Mouse (Mus musculus) ES-Bruce4 (cell line): Measurements from ENCODE around the gene Btbd6. TPM values are rescaled to one million over a fixed set of nuclear protein-coding genes. Genes with fewer than 3 reads are reported as not detected.
A peak's percentile ranks its signal among the peaks of the same experiment; 100 is the strongest.

ENCODE experiments used
- H3K27ac ChIP-seq: 2 replicates; pipeline ENCODE4 v1.5.1; 2012; ENCODE audit warnings: low read length, inconsistent platforms; ENCODE audit not compliant: insufficient read depth
- H3K27me3 ChIP-seq: 2 replicates; pipeline ENCODE4 v1.6.1; 2012; ENCODE audit warnings: mild to moderate bottlenecking, low read length, inconsistent platforms; ENCODE audit not compliant: control insufficient read depth, poor library complexity, insufficient read depth, severe bottlenecking
- H3K36me3 ChIP-seq: 2 replicates; pipeline ENCODE4 v1.6.1; 2012; ENCODE audit warnings: inconsistent platforms, mild to moderate bottlenecking, low read length, moderate library complexity; ENCODE audit not compliant: control insufficient read depth, poor library complexity, insufficient read depth, severe bottlenecking
- H3K4me1 ChIP-seq: one replicate; pipeline ENCODE4 v1.8.1; 2011; ENCODE audit warnings: low read length; ENCODE audit not compliant: control insufficient read depth, insufficient read depth
- H3K4me3 ChIP-seq: 2 replicates; pipeline ENCODE4 v1.5.1; 2011; ENCODE audit warnings: low read depth, mild to moderate bottlenecking, low read length
- H3K9ac ChIP-seq: 2 replicates; pipeline ENCODE4 v1.6.1; 2012; ENCODE audit warnings: low read depth, mild to moderate bottlenecking, inconsistent platforms; ENCODE audit not compliant: poor library complexity, severe bottlenecking
- H3K9me3 ChIP-seq: replicated peaks from 2 replicates; pipeline ENCODE4 v1.6.1; 2012; ENCODE audit warnings: mild to moderate bottlenecking, low read length, inconsistent platforms; ENCODE audit not compliant: control insufficient read depth, poor library complexity, insufficient read depth, severe bottlenecking
- CTCF ChIP-seq: IDR thresholded peaks from one replicate; pipeline ENCODE4 v1.8.1; 2011; ENCODE audit warnings: low read depth, low read length
- EP300 ChIP-seq: IDR thresholded peaks from 2 replicates; pipeline ENCODE4 v1.6.1; 2011; ENCODE audit warnings: low read depth, low read length; ENCODE audit not compliant: insufficient read depth
- POLR2A ChIP-seq: IDR thresholded peaks from one replicate; pipeline ENCODE4 v1.8.1; 2011; ENCODE audit warnings: low read length; ENCODE audit not compliant: insufficient read depth
- polyA plus RNA-seq: library from polyadenylated mRNA; stranded (reverse); fragments of >200 nt; gene quantifications from 2 replicates; pipeline ENCODE4 v1.2.4, GENCODE M21; 2011; ENCODE audit warnings: low read depth; ENCODE audit not compliant: missing spikeins, insufficient read depth, insufficient read length

Btbd6 gene
- polyA plus RNA-seq, 1 experiment = 11.0 TPM

- Histone ChIP-seq H3K36me3 (peaks cover 9% of the 10 kb centered on the region; the same call in 1 of the 2 replicates), H3K9me3 (no peaks in the 10 kb centered on the region), H3K4me3 (peak overlapping the region; percentile 91), H3K4me1 (peaks cover 4% of the 10 kb centered on the region), H3K27me3 (no peaks in the 10 kb centered on the region), H3K9ac (peak overlapping the region; percentile 91), H3K27ac (no peak overlapping the region)
- TF ChIP-seq EP300 (no peak), CTCF (no peak), POLR2A (no peak)
These were observed 874 bp downstream of the Btbd6 start for GRCm38 (mm10) chr12:112977156-112977555.

DNA sequence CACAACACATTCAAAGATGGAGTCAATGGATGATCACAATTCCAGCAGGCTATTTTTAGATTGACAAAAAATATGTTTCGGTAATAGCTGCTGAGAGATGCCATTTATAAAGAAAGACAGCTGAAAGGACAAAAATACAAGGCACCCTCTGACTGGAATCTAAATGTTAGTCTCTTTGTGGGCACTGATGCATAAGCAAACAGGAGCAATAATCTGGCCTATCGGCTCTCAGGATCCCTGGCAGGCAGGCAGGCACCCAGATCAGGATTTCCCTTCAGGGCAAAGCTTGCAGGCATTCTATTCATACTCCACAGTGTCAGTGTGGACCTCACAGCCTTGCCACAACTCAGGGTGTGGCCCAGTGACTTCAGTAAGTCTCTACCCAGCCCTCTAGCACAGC lies 5.7 kb downstream of the Btbd6 start:
- Histone ChIP-seq H3K27ac (no peak overlapping the region), H3K9me3 (no peaks in the 10 kb centered on the region), H3K4me1 (peaks cover 4% of the 10 kb centered on the region), H3K27me3 (no peaks in the 10 kb centered on the region), H3K4me3 (no peak overlapping the region), H3K9ac (no peak overlapping the region), H3K36me3 (peaks cover 9% of the 10 kb centered on the region; the same call in 1 of the 2 replicates)
- no peak for TF ChIP-seq POLR2A
- TF ChIP-seq CTCF = no peak
- no peak for TF ChIP-seq EP300

DNA sequence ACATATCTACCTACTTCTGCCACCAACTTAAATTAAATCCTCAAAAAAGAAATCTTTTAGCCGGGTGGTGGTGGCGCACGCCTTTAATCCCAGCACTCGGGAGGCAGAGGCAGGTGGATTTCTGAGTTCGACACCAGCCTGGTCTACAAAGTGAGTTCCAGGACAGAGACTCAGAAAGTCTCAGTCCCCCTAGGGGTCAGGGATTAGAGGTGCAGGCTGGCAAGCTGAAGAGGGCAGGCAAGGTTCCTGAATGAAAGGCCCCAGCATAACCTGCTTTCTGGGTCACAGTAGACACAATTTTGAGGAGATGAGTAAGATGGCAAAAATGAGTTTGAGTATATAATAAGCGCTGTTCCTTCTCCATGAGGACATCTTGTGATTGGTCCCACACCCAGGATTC lies 9.1 kb downstream of the Btbd6 start:
- no peak overlapping the region for H3K9ac ChIP-seq
- no peak overlapping the region for H3K27ac ChIP-seq
- no peaks in the 10 kb centered on the region for H3K9me3 ChIP-seq
- no peaks in the 10 kb centered on the region for H3K27me3 ChIP-seq
- TF ChIP-seq POLR2A (no peak), CTCF (peak; percentile 30)
- no peaks in the 10 kb centered on the region; the same call in 1 of the 2 replicates for H3K36me3 ChIP-seq
- no peak overlapping the region for H3K4me3 ChIP-seq
- no peaks in the 10 kb centered on the region for H3K4me1 ChIP-seq

- no peak overlapping the region for H3K4me3 ChIP-seq
- no peaks in the 10 kb centered on the region for H3K9me3 ChIP-seq
- H3K9ac ChIP-seq = no peak overlapping the region
- TF ChIP-seq CTCF (peak; percentile 76), EP300 (no peak), POLR2A (no peak)
- no peaks in the 10 kb centered on the region; the same call in 1 of the 2 replicates for H3K36me3 ChIP-seq
- no peak overlapping the region for H3K27ac ChIP-seq
- no peaks in the 10 kb centered on the region for H3K4me1 ChIP-seq
- no peaks in the 10 kb centered on the region for H3K27me3 ChIP-seq
These were observed 11.6 kb downstream of the Btbd6 start for GRCm38 (mm10) chr12:112987877-112988276.

GRCm38 (mm10) chr12:112990706-112991405 lies 14.6 kb downstream of the Btbd6 start:
- H3K9me3 ChIP-seq = no peaks in the 10 kb centered on the region
- no peak overlapping the region for H3K9ac ChIP-seq
- no peaks in the 10 kb centered on the region for H3K4me1 ChIP-seq
- no peak overlapping the region for H3K4me3 ChIP-seq
- H3K27ac ChIP-seq = no peak overlapping the region
- no peak for TF ChIP-seq POLR2A
- TF ChIP-seq EP300 = no peak
- TF ChIP-seq CTCF = no peak
- H3K36me3 ChIP-seq = no peaks in the 10 kb centered on the region; the same call in 1 of the 2 replicates
- H3K27me3 ChIP-seq = no peaks in the 10 kb centered on the region

- H3K9me3 ChIP-seq = no peaks in the 10 kb centered on the region
- H3K27me3 ChIP-seq = no peaks in the 10 kb centered on the region
- no peak overlapping the region for H3K27ac ChIP-seq
- no peak overlapping the region for H3K9ac ChIP-seq
- TF ChIP-seq EP300 = no peak
- H3K4me1 ChIP-seq = no peaks in the 10 kb centered on the region
- H3K36me3 ChIP-seq = no peaks in the 10 kb centered on the region; the same call in 1 of the 2 replicates
- H3K4me3 ChIP-seq = no peak overlapping the region
These were observed 15.2 kb downstream of the Btbd6 start for GRCm38 (mm10) chr12:112991444-112991843.
